Mouse (Mus musculus) liver, adult 2 months (tissue): Measurements from ENCODE around the gene Tnrc6a. TPM values are rescaled to one million over a fixed set of nuclear protein-coding genes. Genes with fewer than 3 reads are reported as not detected.
A peak's percentile ranks its signal among the peaks of the same experiment; 100 is the strongest.

ENCODE experiments used
- DNase-seq: peaks from one replicate; pipeline ENCODE4 v3.0.0-alpha.2; 2011; ENCODE audit warnings: low read depth, low spot score; ENCODE audit errors: extremely low read depth
- H3K27ac ChIP-seq: fragments of 200-500 bp; replicated peaks from 2 replicates; pipeline ENCODE4 v1.5.1; 2012; ENCODE audit warnings: low read depth, mild to moderate bottlenecking, control low read depth, inconsistent platforms, low read length; ENCODE audit not compliant: insufficient read depth
- H3K27me3 ChIP-seq: fragments of 200-500 bp; 2 replicates; pipeline ENCODE4 v1.6.1; 2012; ENCODE audit warnings: mild to moderate bottlenecking, moderate library complexity, low read length, inconsistent platforms; ENCODE audit not compliant: control insufficient read depth, insufficient read depth
- H3K36me3 ChIP-seq: fragments of 200-500 bp; 2 replicates; pipeline ENCODE4 v1.6.1; 2012; ENCODE audit warnings: low read length, inconsistent platforms; ENCODE audit not compliant: control insufficient read depth, insufficient read depth
- H3K4me1 ChIP-seq: fragments of 200-500 bp; 2 replicates; pipeline ENCODE4 v1.6.1; 2011; ENCODE audit warnings: low read length; ENCODE audit not compliant: control insufficient read depth, insufficient read depth
- H3K4me3 ChIP-seq: fragments of 200-500 bp; 2 replicates; pipeline ENCODE4 v1.5.1; 2011; ENCODE audit warnings: low read depth, mild to moderate bottlenecking, control low read depth, low read length, moderate library complexity; ENCODE audit not compliant: insufficient read depth
- H3K79me2 ChIP-seq: fragments of 200-500 bp; 2 replicates; pipeline ENCODE4 v1.6.1; 2012; ENCODE audit warnings: inconsistent platforms, mild to moderate bottlenecking, low read length, moderate library complexity; ENCODE audit not compliant: control insufficient read depth, insufficient read depth
- H3K9ac ChIP-seq: fragments of 200-500 bp; 2 replicates; pipeline ENCODE4 v1.6.1; 2012; ENCODE audit warnings: low read depth, mild to moderate bottlenecking, control low read depth, inconsistent platforms, low read length
- CTCF ChIP-seq: fragments of 200-500 bp; IDR thresholded peaks from 2 replicates; pipeline ENCODE4 v1.5.1; 2011; ENCODE audit warnings: low read depth, low read length, control low read depth
- POLR2A ChIP-seq: fragments of 200-500 bp; IDR thresholded peaks from 2 replicates; pipeline ENCODE4 v1.6.1; 2011; ENCODE audit warnings: low read length, control low read depth; ENCODE audit not compliant: insufficient read depth; ENCODE audit errors: extremely low read depth
- WGBS: fragments of 180-500 bp; shearing (Covaris S2); methylation state at CpG from one replicate; pipeline ENCODE4 v1.1.7; 2018; 5-methylcytosine and 5-hydroxymethylcytosine counted together
- polyA plus RNA-seq: library from polyadenylated mRNA; depleted of rRNA; stranded (reverse); fragments of >200 nt; gene quantifications from 2 replicates; pipeline ENCODE4 v1.2.3, GENCODE M21; 2012
- total RNA-seq: library from RNA; depleted of rRNA; stranded (reverse); fragments of >200 nt; gene quantifications from 2 replicates; pipeline ENCODE4 v1.2.3, GENCODE M21; 2014

The Tnrc6a gene
- total and polyA plus RNA-seq, 2 experiments, result 22.1 to 29.7 TPM

DNA sequence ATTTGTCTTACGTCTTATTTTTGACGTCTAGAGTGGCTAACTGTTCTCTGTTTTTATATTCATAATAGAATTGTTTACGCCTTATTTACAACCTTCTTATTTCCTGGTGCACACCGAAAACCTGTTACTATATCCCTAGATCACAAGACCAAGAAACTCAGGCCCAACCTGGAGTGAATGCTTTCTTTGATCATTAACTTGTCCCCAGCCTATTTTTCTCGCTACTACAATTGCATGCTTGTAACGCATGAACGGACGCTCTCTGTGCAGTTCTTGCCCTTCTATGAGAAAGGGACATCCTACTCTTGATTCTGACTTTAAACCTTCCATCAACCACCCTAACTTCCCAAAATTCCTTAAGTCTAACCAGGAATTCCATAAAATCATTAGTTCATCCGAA is 100.4 kb downstream of the Tnrc6a start:
- Histone ChIP-seq H3K27ac (no peak overlapping the region), H3K27me3 (no peaks in the 10 kb centered on the region), H3K4me1 (no peaks in the 10 kb centered on the region), H3K79me2 (no peaks in the 10 kb centered on the region), H3K4me3 (no peak overlapping the region), H3K9ac (no peak overlapping the region), H3K36me3 (no peaks in the 10 kb centered on the region)
- TF ChIP-seq POLR2A (no peak), CTCF (no peak)
- DNase-seq, result no peak
- WGBS, result 88% methylated on average over 9 of the region's 9 CpGs

DNA sequence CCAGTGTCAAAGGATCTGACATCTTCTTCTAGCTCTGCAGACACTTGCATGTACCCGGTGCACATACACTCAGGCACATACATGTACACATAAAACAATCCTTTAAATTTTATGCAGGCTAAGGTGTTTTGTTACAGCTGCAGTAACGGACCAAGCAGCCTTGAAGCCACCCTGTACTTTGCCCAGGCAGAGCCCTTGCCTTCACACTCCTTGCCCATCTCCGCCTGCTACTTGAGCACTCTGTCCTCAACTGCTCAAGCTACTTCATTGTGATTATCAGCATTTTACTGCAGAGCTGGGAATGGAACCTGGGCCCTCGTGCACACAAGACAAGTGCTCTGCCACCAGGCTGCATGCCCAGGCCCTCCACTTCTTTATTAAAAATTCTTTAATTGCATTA is 101.5 kb downstream of the Tnrc6a start:
- no peak for TF ChIP-seq POLR2A
- no peak for TF ChIP-seq CTCF
- Histone ChIP-seq H3K9ac (no peak overlapping the region), H3K36me3 (no peaks in the 10 kb centered on the region), H3K4me3 (no peak overlapping the region), H3K79me2 (no peaks in the 10 kb centered on the region), H3K4me1 (no peaks in the 10 kb centered on the region), H3K27me3 (no peaks in the 10 kb centered on the region), H3K27ac (no peak overlapping the region)
- no peak for DNase-seq
- WGBS, result 87% methylated on average over 4 of the region's 4 CpGs

DNA sequence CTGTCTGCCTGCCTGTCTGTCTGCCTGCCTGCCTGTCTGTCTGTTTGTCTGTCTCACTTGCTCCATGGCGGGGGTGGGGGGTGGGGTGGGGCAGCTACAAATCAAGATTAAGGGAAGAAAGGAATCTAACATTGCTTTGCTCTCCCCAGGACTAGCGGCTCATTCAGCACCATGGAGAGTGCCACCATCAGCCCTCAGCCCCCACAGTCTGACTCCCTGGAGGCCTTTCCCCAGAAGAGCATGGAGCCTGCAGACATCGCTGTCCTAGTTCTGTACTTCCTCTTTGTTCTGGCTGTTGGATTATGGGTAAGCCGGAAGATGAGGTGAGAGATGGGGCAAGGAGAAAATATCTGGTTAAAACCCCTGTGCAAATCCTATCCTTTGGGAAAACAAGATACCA is 111.8 kb downstream of the Tnrc6a start:
- TF ChIP-seq CTCF (no peak), POLR2A (no peak)
- no peak for DNase-seq
- Histone ChIP-seq H3K4me1 (no peaks in the 10 kb centered on the region), H3K79me2 (no peaks in the 10 kb centered on the region), H3K4me3 (no peak overlapping the region), H3K9ac (no peak overlapping the region), H3K27me3 (no peaks in the 10 kb centered on the region), H3K36me3 (no peaks in the 10 kb centered on the region), H3K27ac (no peak overlapping the region)
- WGBS, result 26% methylated on average over 4 of the region's 4 CpGs

DNA sequence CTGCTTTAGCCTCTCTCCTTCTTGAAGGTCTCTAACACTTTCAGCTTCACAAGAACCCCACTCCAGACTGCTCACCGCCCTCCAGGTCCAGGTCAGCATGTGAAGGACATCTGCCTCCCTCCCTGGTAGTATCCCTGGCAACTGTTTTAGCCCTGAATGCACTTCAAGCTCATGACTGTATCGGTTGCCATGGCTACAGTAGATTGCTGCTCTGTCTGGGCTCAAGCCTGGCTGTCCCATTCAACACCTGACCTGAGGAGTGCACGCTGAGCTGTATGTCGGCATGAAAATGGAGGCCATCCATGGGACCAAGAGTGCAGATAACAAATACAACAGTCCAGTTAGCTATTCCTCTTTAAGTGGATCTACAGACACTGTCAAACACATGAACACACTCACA is 114.9 kb downstream of the Tnrc6a start:
- H3K27me3 ChIP-seq, result no peaks in the 10 kb centered on the region
- DNase-seq, result no peak
- H3K79me2 ChIP-seq, result no peaks in the 10 kb centered on the region
- TF ChIP-seq POLR2A (no peak), CTCF (no peak)
- H3K4me1 ChIP-seq, result no peaks in the 10 kb centered on the region
- H3K36me3 ChIP-seq, result no peaks in the 10 kb centered on the region
- 79% methylated on average over 4 of the region's 4 CpGs for WGBS
- H3K9ac ChIP-seq, result no peak overlapping the region
- H3K4me3 ChIP-seq, result no peak overlapping the region
- H3K27ac ChIP-seq, result no peak overlapping the region

DNA sequence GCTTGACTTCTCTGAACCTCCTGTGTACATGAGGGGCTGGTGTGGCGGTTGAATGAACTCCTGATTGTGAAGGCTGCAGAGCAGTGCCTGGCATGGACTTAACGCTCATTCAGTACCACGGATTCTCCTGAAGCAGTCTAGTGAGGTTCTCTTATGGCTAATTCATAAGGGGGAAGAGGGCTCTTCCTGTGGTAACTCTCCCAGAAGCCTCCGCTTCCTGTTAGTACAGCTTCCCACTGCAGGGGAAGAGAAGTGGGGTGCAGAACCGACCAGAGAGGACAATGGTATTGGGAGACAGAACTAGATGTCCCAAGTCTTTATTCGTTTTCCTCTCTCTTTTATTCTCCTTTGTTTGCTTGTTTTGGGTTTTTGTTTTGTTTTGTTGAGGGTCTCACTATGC is 116.4 kb downstream of the Tnrc6a start:
- 67% methylated on average over 6 of the region's 6 CpGs for WGBS
- Histone ChIP-seq H3K27me3 (no peaks in the 10 kb centered on the region), H3K4me1 (no peaks in the 10 kb centered on the region), H3K36me3 (no peaks in the 10 kb centered on the region), H3K9ac (no peak overlapping the region), H3K79me2 (no peaks in the 10 kb centered on the region), H3K4me3 (no peak overlapping the region), H3K27ac (no peak overlapping the region)
- DNase-seq, result peak; percentile 10
- TF ChIP-seq POLR2A (no peak), CTCF (no peak)

DNA sequence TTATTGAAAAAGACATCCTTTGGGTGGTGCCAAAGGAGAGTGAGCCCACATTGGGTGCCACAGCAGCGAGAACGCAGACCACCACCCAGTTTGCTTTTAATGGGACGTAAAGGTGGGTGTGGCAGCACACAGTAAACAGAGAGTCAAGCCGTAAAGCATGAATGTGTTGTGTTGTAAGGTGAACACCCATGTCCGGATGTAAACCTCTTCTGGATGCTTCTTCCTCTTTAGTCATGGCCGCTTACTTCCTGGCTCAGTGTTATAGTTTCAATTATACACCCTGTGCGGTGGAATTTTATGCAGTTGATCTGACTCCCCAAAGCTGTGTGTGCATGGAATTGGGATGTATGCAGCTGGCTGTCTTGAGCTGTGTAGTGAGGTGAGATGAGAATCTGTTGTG is 118.6 kb downstream of the Tnrc6a start:
- no peak overlapping the region for H3K4me3 ChIP-seq

More for the DNA sequence above, 118.6 kb downstream of the Tnrc6a start:
- Histone ChIP-seq H3K27me3 (no peaks in the 10 kb centered on the region), H3K36me3 (no peaks in the 10 kb centered on the region), H3K4me1 (no peaks in the 10 kb centered on the region), H3K27ac (no peak overlapping the region), H3K79me2 (no peaks in the 10 kb centered on the region), H3K9ac (no peak overlapping the region)
- 85% methylated on average over 7 of the region's 7 CpGs for WGBS
- TF ChIP-seq CTCF, result no peak
- no peak for TF ChIP-seq POLR2A
- no peak for DNase-seq
